Mouse (Mus musculus): ENCODE measurements around the gene Slit2.
"Not testable (repeated sequence)": the region's sequence is repeated elsewhere in the genome, so short reads cannot be mapped to it uniquely, and the experiment has no call there.

Slit2 gene

GRCm38 (mm10) chr5:48230430-48231080 is 247.6 kb downstream of the Slit2 start:
- DNase-seq (ENCODE audit: low spot score) = no peak

GRCm38 (mm10) chr5:48234728-48235127 is 251.8 kb downstream of the Slit2 start:
- no peak for DNase-seq (ENCODE audit: low spot score)

- DNase-seq (ENCODE audit: low spot score) = no peak
Measured at GRCm38 (mm10) chr5:48235270-48235669, 252.3 kb downstream of the Slit2 start.

GRCm38 (mm10) chr5:48240751-48241150 is 257.8 kb downstream of the Slit2 start:
- DNase-seq (ENCODE audit: low spot score) = not testable (repeated sequence)

- DNase-seq (ENCODE audit: low spot score) = no peak
Measured at GRCm38 (mm10) chr5:48248327-48248726, 265.4 kb downstream of the Slit2 start.

GRCm38 (mm10) chr5:48277561-48277960 is 294.6 kb downstream of the Slit2 start:
- no peak for DNase-seq (ENCODE audit: low spot score)

GRCm38 (mm10) chr5:48301186-48301585 is 318.2 kb downstream of the Slit2 start:
- no peak for DNase-seq (ENCODE audit: low spot score)

GRCm38 (mm10) chr5:48315057-48315602 is 332.2 kb downstream of the Slit2 start:
- DNase-seq (ENCODE audit: low spot score) = no peak

- no peak for DNase-seq (ENCODE audit: low spot score)
Measured at GRCm38 (mm10) chr5:48320597-48320996, 337.7 kb downstream of the Slit2 start.

- no peak for DNase-seq (ENCODE audit: low spot score)
Measured at GRCm38 (mm10) chr5:48326221-48326620, 343.3 kb downstream of the Slit2 start.

- no peak for DNase-seq (ENCODE audit: low spot score)
Measured at GRCm38 (mm10) chr5:48327652-48328051, 344.7 kb downstream of the Slit2 start, which contains the start of gene 5730480H06Rik. 5730480H06Rik (plus strand) TSS chr5:48327952.

GRCm38 (mm10) chr5:48329751-48330150 is 346.8 kb downstream of the Slit2 start:
- no peak for DNase-seq (ENCODE audit: low spot score)

- no peak for DNase-seq (ENCODE audit: low spot score)
Measured at GRCm38 (mm10) chr5:48330817-48331216, 347.9 kb downstream of the Slit2 start.

- no peak for DNase-seq (ENCODE audit: low spot score)
Measured at GRCm38 (mm10) chr5:48331441-48331840, 348.5 kb downstream of the Slit2 start.

- DNase-seq (ENCODE audit: low spot score) = no peak
Measured at GRCm38 (mm10) chr5:48333407-48333806, 350.5 kb downstream of the Slit2 start.

GRCm38 (mm10) chr5:48333884-48334513 is 351.1 kb downstream of the Slit2 start:
- no peak for DNase-seq (ENCODE audit: low spot score)

GRCm38 (mm10) chr5:48340808-48341433 is 358.0 kb downstream of the Slit2 start:
- DNase-seq (ENCODE audit: low spot score) = no peak

GRCm38 (mm10) chr5:48345095-48345982 is 362.4 kb downstream of the Slit2 start:
- DNase-seq (ENCODE audit: low spot score) = no peak

GRCm38 (mm10) chr5:48345983-48346648 is 363.2 kb downstream of the Slit2 start:
- DNase-seq (ENCODE audit: low spot score) = no peak

- DNase-seq (ENCODE audit: low spot score) = no peak
Measured at GRCm38 (mm10) chr5:48349309-48349708, 366.4 kb downstream of the Slit2 start.
